Mouse (Mus musculus) midbrain, embryonic 16.5 days (tissue): ENCODE data around the gene Fam228a. TPM values are rescaled to one million over a fixed set of nuclear protein-coding genes. Genes with fewer than 3 reads are reported as not detected.
"Not testable (repeated sequence)": the region's sequence is repeated elsewhere in the genome, so short reads cannot be mapped to it uniquely, and the experiment has no call there.

Experiments used
- ATAC-seq: fragments of 200-750 bp; cut with Nextera tagmentation; 2 replicates; pipeline ENCODE4 v1.8.0; 2017; ENCODE audit warnings: moderate TSS enrichment
- H3K27ac ChIP-seq: fragments of 300-500 bp; sonication (generic); 2 replicates; pipeline ENCODE4 v1.5.1; 2014; ENCODE audit warnings: mild to moderate bottlenecking, low read length, mixed read lengths
- H3K27me3 ChIP-seq: fragments of 300-500 bp; sonication (generic); 2 replicates; pipeline ENCODE4 v1.6.1; 2014; ENCODE audit warnings: low read depth, low read length, mixed read lengths; ENCODE audit not compliant: control insufficient read depth, insufficient read depth
- H3K36me3 ChIP-seq: fragments of 300-500 bp; sonication (generic); 2 replicates; pipeline ENCODE4 v1.6.1; 2014; ENCODE audit warnings: mild to moderate bottlenecking, low read length, moderate library complexity, mixed read lengths; ENCODE audit not compliant: control insufficient read depth, insufficient read depth
- H3K4me1 ChIP-seq: fragments of 300-500 bp; sonication (generic); 2 replicates; pipeline ENCODE4 v1.6.1; 2014; ENCODE audit warnings: mild to moderate bottlenecking, low read length, mixed read lengths; ENCODE audit not compliant: control insufficient read depth, insufficient read depth
- H3K4me2 ChIP-seq: fragments of 300-500 bp; sonication (generic); 2 replicates; pipeline ENCODE4 v1.6.1; 2014; ENCODE audit warnings: mild to moderate bottlenecking, low read length, mixed read lengths
- H3K4me3 ChIP-seq: fragments of 300-500 bp; sonication (generic); 2 replicates; pipeline ENCODE4 v1.5.1; 2014; ENCODE audit warnings: low read depth, mild to moderate bottlenecking, low read length, moderate library complexity, mixed read lengths
- H3K9ac ChIP-seq: fragments of 300-500 bp; sonication (generic); 2 replicates; pipeline ENCODE4 v1.6.1; 2014; ENCODE audit warnings: low read depth, low read length, mixed read lengths
- H3K9me3 ChIP-seq: fragments of 300-500 bp; sonication (generic); replicated peaks from 2 replicates; pipeline ENCODE4 v1.6.1; 2014; ENCODE audit warnings: mild to moderate bottlenecking, low read length, mixed read lengths; ENCODE audit not compliant: control insufficient read depth, poor library complexity, severe bottlenecking
- WGBS: fragments of 180-500 bp; shearing (Covaris S2); extraction: QIAGEN DNeasy Blood & Tissue Kit; methylation state at CpG from one replicate; pipeline ENCODE4 v1.1.7; 2014; 5-methylcytosine and 5-hydroxymethylcytosine counted together
- polyA plus RNA-seq: library from polyadenylated mRNA; unstranded; fragments of >200 nt; fragmentation: Nextera tagmentation; extraction: Ambion mirVana; gene quantifications from 2 replicates; pipeline ENCODE4 v1.2.1, GENCODE M21; 2015

The Fam228a gene
- polyA plus RNA-seq, 1 experiment from 2014 or later, result 0.69 TPM

DNA sequence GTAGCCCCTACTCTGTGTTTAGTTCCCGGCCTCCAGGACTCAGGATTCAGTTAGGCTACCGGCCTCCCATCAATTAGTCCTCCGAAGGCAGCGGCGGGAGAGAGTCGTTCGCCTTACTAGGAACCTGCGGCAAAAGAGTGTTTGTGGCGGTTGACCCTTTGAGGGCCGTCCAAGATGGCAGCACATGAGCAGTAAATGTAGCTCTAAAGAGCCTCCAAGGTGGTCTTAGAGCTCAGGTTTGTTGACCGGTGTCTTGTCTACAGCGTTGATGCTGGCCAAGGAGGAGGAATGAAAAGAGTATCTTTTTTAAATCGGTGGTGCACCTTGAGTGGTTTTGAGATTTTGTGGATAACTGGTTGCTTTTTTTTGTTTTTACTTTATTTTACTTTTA, 31.1 kb upstream of the Fam228a start:
- 15% methylated on average over 13 of the region's 13 CpGs for WGBS
- H3K4me2 ChIP-seq, result peak overlapping the region; percentile 68

DNA sequence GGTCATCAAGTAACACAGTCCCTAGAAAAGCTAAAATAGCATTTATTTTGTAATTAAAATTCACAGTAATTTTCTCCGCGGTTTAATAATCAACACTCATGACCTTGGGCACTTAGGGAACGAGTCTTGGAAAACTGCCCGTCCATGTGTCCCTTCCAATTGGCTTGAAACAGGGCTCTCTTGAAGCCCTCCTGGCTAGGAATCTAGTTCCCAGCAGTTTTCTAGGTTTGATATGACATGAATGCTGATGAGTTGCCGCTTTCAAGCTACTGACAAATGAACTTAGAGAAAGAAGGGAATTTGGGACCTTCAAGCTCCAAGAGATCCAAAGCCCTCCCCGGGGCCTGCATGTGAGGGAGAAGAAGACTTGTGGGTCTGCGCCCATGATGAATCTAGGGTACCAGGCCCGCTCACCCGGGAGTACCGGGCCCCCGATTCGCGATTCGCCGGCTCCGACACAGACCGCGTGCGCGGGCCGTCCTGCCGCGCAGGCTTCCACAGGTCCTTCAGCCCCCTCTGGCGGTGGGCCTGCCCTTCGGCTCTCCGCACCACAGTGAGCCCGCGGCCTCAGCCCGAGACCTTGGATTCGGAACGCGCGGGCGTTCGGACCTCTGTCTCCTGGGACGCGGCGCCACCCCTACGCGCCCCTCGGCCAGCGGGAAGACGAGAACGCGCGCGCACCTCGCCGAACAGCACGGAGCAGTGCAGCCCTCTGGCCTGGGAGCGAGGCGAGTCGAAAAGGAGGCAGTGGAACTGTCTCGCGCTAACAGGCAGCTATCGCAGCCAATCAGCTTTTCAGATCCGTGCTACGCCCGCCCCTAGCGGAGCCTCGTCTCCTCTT, 30.5 kb upstream of the Fam228a start, which contains the start of the genes Pfn4 and Fam228b:
Gene Pfn4 (plus strand): TSS at position 531 of the 841 bp plus-strand sequence.
Gene Fam228b (minus strand): TSS at position 776 of the 841 bp plus-strand sequence.
- no peaks in the 10 kb centered on the region for H3K36me3 ChIP-seq
- WGBS, result 1% methylated on average over 61 of the region's 61 CpGs
- ATAC-seq, result peak; percentile 100
- H3K4me2 ChIP-seq, result peak within 1 kb of the TSS; percentile 68
- H3K9ac ChIP-seq, result peak within 1 kb of the TSS; percentile 93
- no peaks in the 10 kb centered on the region for H3K4me1 ChIP-seq
- no peaks in the 10 kb centered on the region for H3K9me3 ChIP-seq
- peak within 1 kb of the TSS; percentile 99 for H3K27ac ChIP-seq
- H3K4me3 ChIP-seq, result peak within 1 kb of the TSS; percentile 72
- H3K27me3 ChIP-seq, result no peaks in the 10 kb centered on the region

More for the DNA sequence above, 31.1 kb upstream of the Fam228a start:
- Histone ChIP-seq H3K36me3 (no peaks in the 10 kb centered on the region), H3K4me3 (peak overlapping the region; percentile 72), H3K9me3 (no peaks in the 10 kb centered on the region), H3K4me1 (no peaks in the 10 kb centered on the region), H3K27ac (peak overlapping the region; percentile 99), H3K27me3 (no peaks in the 10 kb centered on the region), H3K9ac (peak overlapping the region; percentile 93)
- peak; percentile 61 for ATAC-seq

DNA sequence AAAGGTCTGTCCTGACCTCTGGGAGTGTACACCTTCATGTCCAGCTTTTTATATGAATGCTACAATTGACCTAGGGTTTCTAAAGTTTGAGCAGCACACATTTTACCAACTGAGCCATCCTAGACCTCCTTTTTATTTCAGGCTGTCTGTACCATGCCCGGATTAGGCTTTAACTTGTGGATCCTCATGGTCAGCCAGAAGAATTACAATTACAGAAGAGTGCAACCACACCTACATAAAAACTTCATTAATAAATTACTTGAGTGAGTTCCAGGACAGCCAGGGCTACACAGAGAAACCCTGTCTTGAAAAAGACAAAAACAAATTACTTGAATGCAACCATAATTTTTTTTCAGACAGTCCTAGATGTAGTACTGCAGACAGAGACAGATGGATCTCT, 18.8 kb upstream of the Fam228a start:
- Histone ChIP-seq H3K9ac (no peak overlapping the region), H3K27ac (no peak overlapping the region), H3K27me3 (no peaks in the 10 kb centered on the region), H3K9me3 (no peaks in the 10 kb centered on the region), H3K36me3 (no peaks in the 10 kb centered on the region), H3K4me2 (no peak overlapping the region), H3K4me3 (no peak overlapping the region), H3K4me1 (no peaks in the 10 kb centered on the region)
- 88% methylated on average over 1 of the region's 1 CpGs for WGBS
- ATAC-seq, result no peak

DNA sequence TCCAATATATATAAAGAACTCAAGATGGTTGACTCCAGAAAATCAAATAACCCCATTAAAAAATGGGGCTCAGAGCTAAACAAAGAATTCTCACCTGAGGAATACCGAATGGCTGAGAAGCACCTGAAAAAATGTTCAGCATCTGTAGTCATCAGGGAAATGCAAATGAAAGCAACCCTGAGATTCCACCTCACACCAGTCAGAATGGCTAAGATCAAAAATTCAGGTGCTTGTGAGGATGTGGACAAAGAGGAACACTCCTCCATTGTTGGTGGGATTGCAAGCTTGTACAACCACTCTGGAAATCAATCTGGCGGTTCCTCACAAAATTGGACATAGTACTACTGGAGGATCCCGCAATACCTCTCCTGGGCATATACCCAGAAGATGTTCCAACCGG, 16.2 kb upstream of the Fam228a start:
- not testable (repeated sequence) for H3K27ac ChIP-seq, H3K9ac ChIP-seq, H3K4me2 ChIP-seq, H3K9me3 ChIP-seq, ATAC-seq, H3K4me1 ChIP-seq, H3K36me3 ChIP-seq, H3K4me3 ChIP-seq, H3K27me3 ChIP-seq
- over 99% methylated on average over 4 of the region's 4 CpGs for WGBS

DNA sequence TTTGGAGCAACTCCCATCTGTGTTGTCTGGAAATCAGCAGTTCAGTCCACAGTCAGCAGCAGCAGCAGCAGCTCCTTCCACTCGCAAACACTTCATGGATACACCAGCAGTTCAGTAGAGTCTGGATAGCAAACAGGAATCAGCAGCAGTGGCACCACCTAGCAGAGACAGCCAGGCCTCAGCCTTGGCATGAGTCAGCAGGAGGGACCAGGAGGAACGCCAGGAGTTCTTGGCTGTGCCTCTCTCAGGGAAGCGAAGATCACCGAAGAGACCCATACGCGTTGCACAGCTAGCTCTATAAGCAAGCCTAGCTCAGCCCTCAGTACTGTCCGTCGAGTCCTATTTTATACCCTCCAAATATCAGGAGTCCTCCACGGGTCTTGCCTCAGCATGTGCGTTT, 6.3 kb upstream of the Fam228a start:
- no peaks in the 10 kb centered on the region for H3K9me3 ChIP-seq
- no peak overlapping the region for H3K4me2 ChIP-seq
- H3K4me1 ChIP-seq, result no peaks in the 10 kb centered on the region
- H3K9ac ChIP-seq, result no peak overlapping the region
- H3K4me3 ChIP-seq, result no peak overlapping the region
- 0 out of 2 replicates have a peak, but pooled peaks cover 2% of the 10 kb centered on the region for H3K36me3 ChIP-seq
- no peak overlapping the region for H3K27ac ChIP-seq
- H3K27me3 ChIP-seq, result no peaks in the 10 kb centered on the region
- 94% methylated on average over 10 of the region's 10 CpGs for WGBS
- ATAC-seq, result no peak

DNA sequence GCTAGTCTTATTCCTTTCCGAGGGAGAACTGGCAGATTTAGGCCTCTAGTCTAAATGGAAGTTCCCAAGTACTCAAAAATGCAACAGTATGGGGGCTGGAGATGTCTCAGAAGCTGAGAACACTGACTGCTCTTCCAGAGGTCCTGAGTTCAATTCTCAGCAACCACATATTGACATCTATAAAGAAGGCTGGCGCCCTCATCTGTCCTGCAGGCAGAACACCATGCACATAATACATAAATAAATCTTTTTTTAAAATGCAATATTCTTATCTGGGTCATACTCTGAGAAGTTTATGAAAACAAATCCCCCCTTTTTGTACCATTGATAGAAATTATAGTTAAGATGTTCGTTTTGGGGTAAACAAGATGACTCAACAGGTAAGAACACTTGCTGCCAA, 4.0 kb upstream of the Fam228a start:
- Histone ChIP-seq H3K4me3 (no peak overlapping the region), H3K27ac (no peak overlapping the region), H3K9ac (no peak overlapping the region), H3K27me3 (no peaks in the 10 kb centered on the region), H3K36me3 (0 out of 2 replicates have a peak, but pooled peaks cover 2% of the 10 kb centered on the region), H3K4me2 (no peak overlapping the region), H3K9me3 (no peaks in the 10 kb centered on the region), H3K4me1 (no peaks in the 10 kb centered on the region)
- ATAC-seq, result no peak
- 91% methylated on average over 3 of the region's 3 CpGs for WGBS

DNA sequence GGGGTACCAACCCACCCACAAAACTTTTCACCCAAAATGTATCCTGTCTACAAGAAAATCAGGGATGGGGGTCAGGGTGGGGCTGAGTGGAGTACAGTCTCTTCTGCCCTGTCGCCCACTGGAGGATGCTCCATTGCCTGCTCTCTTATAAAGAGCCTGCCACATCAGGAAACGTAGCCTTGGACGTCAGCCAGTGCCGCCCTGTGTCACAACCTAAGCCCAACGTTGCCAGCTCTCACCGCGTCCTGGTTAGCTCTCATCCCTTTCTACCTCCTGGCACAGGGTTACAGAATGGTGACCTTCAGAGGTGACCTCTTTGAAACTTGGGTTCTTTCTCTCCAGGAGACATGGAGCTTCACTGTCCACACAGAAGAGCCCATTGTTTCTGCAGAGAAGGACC, 2.6 kb upstream of the Fam228a start:
- Histone ChIP-seq H3K27me3 (no peaks in the 10 kb centered on the region), H3K36me3 (0 out of 2 replicates have a peak, but pooled peaks cover 2% of the 10 kb centered on the region), H3K9me3 (no peaks in the 10 kb centered on the region), H3K4me1 (no peaks in the 10 kb centered on the region), H3K4me3 (no peak overlapping the region), H3K27ac (no peak overlapping the region), H3K9ac (no peak overlapping the region), H3K4me2 (no peak overlapping the region)
- ATAC-seq, result no peak
- WGBS, result 80% methylated on average over 7 of the region's 7 CpGs

DNA sequence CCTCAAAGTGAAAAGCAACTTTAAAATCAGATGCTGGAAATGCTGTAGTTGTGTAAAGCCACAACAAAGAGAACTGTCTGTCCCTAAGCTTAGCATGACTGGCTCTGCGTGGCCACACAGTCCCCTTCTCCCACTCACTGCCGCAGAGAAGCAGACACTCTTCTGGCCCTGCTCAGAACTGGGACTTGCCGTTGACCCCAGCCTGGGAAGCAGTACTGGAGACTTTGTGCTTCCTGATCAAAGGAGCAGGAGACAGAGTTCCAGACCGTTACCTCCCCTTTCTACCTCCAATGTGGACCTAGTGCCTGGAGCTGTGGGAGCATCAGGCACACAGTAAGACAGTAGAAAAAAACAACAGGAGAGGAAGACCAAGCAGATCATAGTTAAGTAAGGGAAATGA, 5.9 kb downstream of the Fam228a start:
- 59% methylated on average over 4 of the region's 4 CpGs for WGBS
- no peaks in the 10 kb centered on the region for H3K36me3 ChIP-seq

DNA sequence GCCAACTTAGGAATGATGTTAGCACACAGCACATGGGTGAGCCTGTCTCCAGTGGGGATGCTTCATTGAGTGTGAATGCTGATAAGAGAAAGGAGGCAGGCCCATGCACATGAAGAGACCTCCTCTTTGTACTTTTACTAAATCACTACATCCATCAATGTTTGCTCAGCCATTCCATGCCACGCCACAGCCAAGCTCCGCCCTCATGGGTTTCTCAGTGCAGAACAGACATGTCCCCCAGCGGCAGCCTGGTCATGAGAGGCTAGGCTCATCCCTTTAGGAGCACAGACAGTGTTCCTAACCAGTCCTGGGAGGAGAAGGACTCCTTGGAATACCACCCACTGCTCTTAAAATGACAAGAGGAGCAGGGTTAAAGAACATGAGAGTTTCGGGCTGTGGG, 6.6 kb downstream of the Fam228a start:
- no peaks in the 10 kb centered on the region for H3K36me3 ChIP-seq
- no peak overlapping the region for H3K4me3 ChIP-seq
- no peaks in the 10 kb centered on the region for H3K9me3 ChIP-seq
- WGBS, result 77% methylated on average over 4 of the region's 4 CpGs
- H3K9ac ChIP-seq, result no peak overlapping the region
- H3K4me2 ChIP-seq, result no peak overlapping the region
- H3K4me1 ChIP-seq, result no peaks in the 10 kb centered on the region
- no peak overlapping the region for H3K27ac ChIP-seq
- no peak for ATAC-seq
- no peaks in the 10 kb centered on the region for H3K27me3 ChIP-seq

More for the DNA sequence above, 5.9 kb downstream of the Fam228a start:
- no peak overlapping the region for H3K4me2 ChIP-seq
- no peak overlapping the region for H3K4me3 ChIP-seq
- no peaks in the 10 kb centered on the region for H3K27me3 ChIP-seq
- no peak for ATAC-seq
- H3K27ac ChIP-seq, result no peak overlapping the region
- H3K9ac ChIP-seq, result no peak overlapping the region
- H3K9me3 ChIP-seq, result no peaks in the 10 kb centered on the region
- H3K4me1 ChIP-seq, result no peaks in the 10 kb centered on the region
